Mouse (Mus musculus): Measurements from ENCODE around the gene Spire2. TPM values are rescaled to one million over a fixed set of nuclear protein-coding genes. Genes with fewer than 3 reads are reported as not detected.

The Spire2 gene
- polyA plus RNA-seq, 1 experiment = 36.4 TPM

GRCm38 (mm10) chr8:123387041-123387440 is 54.5 kb downstream of the Spire2 start:
- no peak for DNase-seq
- Histone ChIP-seq H3K27me3 (ENCODE audit: control insufficient read depth, insufficient read depth, low read length) (no peaks in the 10 kb centered on the region), H3K27ac (ENCODE audit: insufficient read depth, low read length) (no peak overlapping the region), H3K4me1 (ENCODE audit: control insufficient read depth, insufficient read depth, low read length) (peaks cover 4% of the 10 kb centered on the region), H3K4me3 (replicated peaks; ENCODE audit: insufficient read depth, low read depth, low read length) (no peak overlapping the region)
- 77% methylated on average over 3 of the region's 3 CpGs for WGBS
- TF ChIP-seq CTCF (IDR thresholded peaks at IDR 0.05; ENCODE audit: borderline replicate concordance, insufficient read depth, low read depth, low read length) = no peak
- TF ChIP-seq POLR2A (IDR thresholded peaks at IDR 0.05; ENCODE audit: borderline replicate concordance, insufficient read depth, low read length) = no peak

GRCm38 (mm10) chr8:123387801-123388200 is 55.3 kb downstream of the Spire2 start:
- H3K27ac ChIP-seq (ENCODE audit: insufficient read depth, low read length) = no peak overlapping the region
- no peak for DNase-seq
- TF ChIP-seq CTCF (IDR thresholded peaks at IDR 0.05; ENCODE audit: borderline replicate concordance, insufficient read depth, low read depth, low read length) (no peak), POLR2A (IDR thresholded peaks at IDR 0.05; ENCODE audit: borderline replicate concordance, insufficient read depth, low read length) (no peak)
- H3K27me3 ChIP-seq (ENCODE audit: control insufficient read depth, insufficient read depth, low read length) = no peaks in the 10 kb centered on the region
- peaks cover 4% of the 10 kb centered on the region for H3K4me1 ChIP-seq (ENCODE audit: control insufficient read depth, insufficient read depth, low read length)
- WGBS = 91% methylated on average over 8 of the region's 8 CpGs
- no peak overlapping the region for H3K4me3 ChIP-seq (replicated peaks; ENCODE audit: insufficient read depth, low read depth, low read length)

- TF ChIP-seq CTCF (IDR thresholded peaks at IDR 0.05; ENCODE audit: borderline replicate concordance, insufficient read depth, low read depth, low read length) (no peak), POLR2A (IDR thresholded peaks at IDR 0.05; ENCODE audit: borderline replicate concordance, insufficient read depth, low read length) (no peak)
- DNase-seq = peak; percentile 71 to 76
- Histone ChIP-seq H3K27ac (ENCODE audit: insufficient read depth, low read length) (no peak overlapping the region), H3K4me1 (ENCODE audit: control insufficient read depth, insufficient read depth, low read length) (peaks cover 4% of the 10 kb centered on the region), H3K4me3 (replicated peaks; ENCODE audit: insufficient read depth, low read depth, low read length) (no peak overlapping the region), H3K27me3 (ENCODE audit: control insufficient read depth, insufficient read depth, low read length) (no peaks in the 10 kb centered on the region)
- 26% methylated on average over 7 of the region's 7 CpGs for WGBS
Measured at GRCm38 (mm10) chr8:123389026-123389425, 56.5 kb downstream of the Spire2 start.

GRCm38 (mm10) chr8:123398308-123398707 is 65.8 kb downstream of the Spire2 start:
- WGBS = 90% methylated on average over 13 of the region's 13 CpGs
- Histone ChIP-seq H3K4me1 (ENCODE audit: control insufficient read depth, insufficient read depth, low read length) (no peaks in the 10 kb centered on the region), H3K4me3 (replicated peaks; ENCODE audit: insufficient read depth, low read depth, low read length) (no peak overlapping the region), H3K27me3 (ENCODE audit: control insufficient read depth, insufficient read depth, low read length) (no peaks in the 10 kb centered on the region), H3K27ac (ENCODE audit: insufficient read depth, low read length) (no peak overlapping the region)
- no peak for TF ChIP-seq POLR2A (IDR thresholded peaks at IDR 0.05; ENCODE audit: borderline replicate concordance, insufficient read depth, low read length)
- TF ChIP-seq CTCF (IDR thresholded peaks at IDR 0.05; ENCODE audit: borderline replicate concordance, insufficient read depth, low read depth, low read length) = no peak
- DNase-seq = no peak

- TF ChIP-seq CTCF (IDR thresholded peaks at IDR 0.05; ENCODE audit: borderline replicate concordance, insufficient read depth, low read depth, low read length) (no peak), POLR2A (IDR thresholded peaks at IDR 0.05; ENCODE audit: borderline replicate concordance, insufficient read depth, low read length) (no peak)
- no peaks in the 10 kb centered on the region for H3K27me3 ChIP-seq (ENCODE audit: control insufficient read depth, insufficient read depth, low read length)
- WGBS = 90% methylated on average over 9 of the region's 9 CpGs
Measured at GRCm38 (mm10) chr8:123401936-123402335, 69.4 kb downstream of the Spire2 start.

GRCm38 (mm10) chr8:123402730-123403326 is 70.3 kb downstream of the Spire2 start:
- Histone ChIP-seq H3K4me1 (ENCODE audit: control insufficient read depth, insufficient read depth, low read length) (peaks cover 4% of the 10 kb centered on the region), H3K27me3 (ENCODE audit: control insufficient read depth, insufficient read depth, low read length) (no peaks in the 10 kb centered on the region), H3K27ac (ENCODE audit: insufficient read depth, low read length) (no peak overlapping the region), H3K4me3 (replicated peaks; ENCODE audit: insufficient read depth, low read depth, low read length) (no peak overlapping the region)
- WGBS = 82% methylated on average over 9 of the region's 9 CpGs
- TF ChIP-seq POLR2A (IDR thresholded peaks at IDR 0.05; ENCODE audit: borderline replicate concordance, insufficient read depth, low read length) (no peak), CTCF (IDR thresholded peaks at IDR 0.05; ENCODE audit: borderline replicate concordance, insufficient read depth, low read depth, low read length) (no peak)
- DNase-seq = no peak

More at GRCm38 (mm10) chr8:123401936-123402335, 69.4 kb downstream of the Spire2 start:
- Histone ChIP-seq H3K4me3 (replicated peaks; ENCODE audit: insufficient read depth, low read depth, low read length) (no peak overlapping the region), H3K4me1 (ENCODE audit: control insufficient read depth, insufficient read depth, low read length) (no peaks in the 10 kb centered on the region), H3K27ac (ENCODE audit: insufficient read depth, low read length) (no peak overlapping the region)
- no peak for DNase-seq

GRCm38 (mm10) chr8:123404521-123404920 is 72.0 kb downstream of the Spire2 start:
- no peak overlapping the region for H3K27ac ChIP-seq (ENCODE audit: insufficient read depth, low read length)
- WGBS = 30% methylated on average over 8 of the region's 8 CpGs
- H3K4me3 ChIP-seq (replicated peaks; ENCODE audit: insufficient read depth, low read depth, low read length) = no peak overlapping the region
- H3K4me1 ChIP-seq (ENCODE audit: control insufficient read depth, insufficient read depth, low read length) = peaks cover 10% of the 10 kb centered on the region
- TF ChIP-seq POLR2A (IDR thresholded peaks at IDR 0.05; ENCODE audit: borderline replicate concordance, insufficient read depth, low read length) = no peak
- no peak for TF ChIP-seq CTCF (IDR thresholded peaks at IDR 0.05; ENCODE audit: borderline replicate concordance, insufficient read depth, low read depth, low read length)
- DNase-seq = no peak
- H3K27me3 ChIP-seq (ENCODE audit: control insufficient read depth, insufficient read depth, low read length) = no peaks in the 10 kb centered on the region

GRCm38 (mm10) chr8:123406786-123407185 is 74.3 kb downstream of the Spire2 start, which contains the start of gene Mc1r:
Mc1r (plus strand) TSS chr8:123407107.
- no peak within 1 kb of the TSS for H3K27ac ChIP-seq (ENCODE audit: insufficient read depth, low read length)
- WGBS = 5% methylated on average over 4 of the region's 4 CpGs
- H3K27me3 ChIP-seq (ENCODE audit: control insufficient read depth, insufficient read depth, low read length) = no peaks in the 10 kb centered on the region
- H3K4me3 ChIP-seq (replicated peaks; ENCODE audit: insufficient read depth, low read depth, low read length) = no peak within 1 kb of the TSS
- peaks cover 19% of the 10 kb centered on the region for H3K4me1 ChIP-seq (ENCODE audit: control insufficient read depth, insufficient read depth, low read length)
- TF ChIP-seq POLR2A (IDR thresholded peaks at IDR 0.05; ENCODE audit: borderline replicate concordance, insufficient read depth, low read length) (no peak), CTCF (IDR thresholded peaks at IDR 0.05; ENCODE audit: borderline replicate concordance, insufficient read depth, low read depth, low read length) (peak; percentile 85)
- DNase-seq = peak; percentile 66 to 80

Measured in cerebellum, adult 2 months (tissue).